Mouse (Mus musculus): ENCODE measurements around the gene Cbfa2t2.

DNA sequence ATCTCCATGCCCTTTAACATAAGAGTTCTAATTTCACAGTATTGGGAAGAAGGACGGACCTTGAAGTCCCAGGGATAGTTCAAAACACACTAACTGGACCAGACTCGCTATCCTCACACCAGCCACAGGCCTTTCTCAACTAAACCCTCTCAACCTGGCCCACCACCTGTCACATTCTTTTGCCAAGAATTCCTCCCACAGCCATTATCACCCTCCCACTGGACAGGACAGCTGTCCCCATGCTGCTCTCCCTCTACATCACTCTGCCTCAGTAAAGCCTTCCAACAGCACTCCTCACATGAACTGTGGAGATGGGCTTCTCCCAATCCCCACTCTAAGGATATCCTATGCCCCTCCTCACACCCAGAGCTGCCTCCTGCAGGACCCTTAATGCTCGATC lies 129.3 kb downstream of the Cbfa2t2 start:
- no peak for TF ChIP-seq POLR2A (IDR thresholded peaks at IDR 0.05; ENCODE audit: insufficient read length, low read depth)
- peak; percentile 91 for TF ChIP-seq TCF12 (IDR thresholded peaks at IDR 0.05; ENCODE audit: insufficient read depth, poor library complexity, severe bottlenecking)
- peak; percentile 81 to 99 (median 84) for TF ChIP-seq MYOG (IDR thresholded peaks at IDR 0.05; ENCODE audit: control insufficient read depth in 1 of 3, insufficient read depth in 1 of 3, insufficient read length in 2 of 3, low read depth in 2 of 3)

Data from myocyte (in vitro differentiated cells).